Mouse (Mus musculus): ENCODE results near the gene Nudt4.

DNA sequence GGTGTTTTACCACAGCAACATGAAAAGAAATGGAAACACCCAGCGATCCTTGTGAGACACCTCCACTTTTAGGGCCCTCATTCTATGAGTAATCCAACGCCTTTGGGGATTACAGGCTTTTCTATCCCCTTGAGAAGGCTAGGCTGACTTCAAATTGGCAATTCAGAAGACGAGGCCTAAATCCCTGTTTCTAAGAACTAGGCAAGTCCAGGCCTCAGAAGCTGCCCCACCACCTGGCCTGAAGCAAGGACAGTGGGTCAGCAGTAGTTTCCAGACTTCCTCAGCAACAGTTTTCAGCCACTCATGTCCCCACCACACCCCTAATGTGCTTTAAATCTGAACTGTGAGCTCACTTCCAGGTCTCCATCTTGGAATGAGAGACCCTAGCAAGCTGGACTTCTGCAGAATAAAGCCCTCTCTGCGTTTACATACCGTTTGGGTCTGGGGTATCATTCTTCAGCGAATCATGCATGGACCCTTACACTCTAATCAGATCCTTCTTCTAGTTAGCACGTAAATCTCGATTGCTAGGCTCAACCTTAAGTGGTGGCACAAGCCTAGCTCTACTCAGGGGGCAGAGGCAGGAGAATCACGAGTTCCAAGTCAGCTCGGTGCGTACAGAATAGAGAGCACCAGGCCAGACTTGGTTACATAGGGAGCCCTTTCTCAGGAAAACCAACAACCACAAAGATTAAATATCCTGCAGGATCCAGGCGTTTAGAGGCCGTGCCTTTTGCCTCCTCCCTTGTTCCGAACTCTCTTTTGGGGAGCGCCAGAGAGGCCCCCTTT, 50.0 kb downstream of the Nudt4 start:
- no peak for TF ChIP-seq CTCF (IDR thresholded peaks at IDR 0.05 in 2 of 3, conservative IDR thresholded peaks at IDR 0.05 in 1 of 3; ENCODE audit: control insufficient read depth in 1 of 3, insufficient read depth in 1 of 3, low read depth in 2 of 3, low read length in 3 of 3, poor library complexity in 1 of 3, severe bottlenecking in 1 of 3)
- no peak for TF ChIP-seq POLR2A (IDR thresholded peaks at IDR 0.05; ENCODE audit: control insufficient read depth in 1 of 2, insufficient read depth in 1 of 2, low read depth in 1 of 2, low read length in 2 of 2, poor library complexity in 1 of 2)
- no peak for TF ChIP-seq GABPA (IDR thresholded peaks at IDR 0.05; ENCODE audit: low read depth, low read length)

Data from MEL (cell line).